Mouse (Mus musculus): ENCODE measurements around the gene Suz12. TPM values are rescaled to one million over a fixed set of nuclear protein-coding genes. Genes with fewer than 3 reads are reported as not detected.

Gene Suz12
- polyA plus RNA-seq, 1 experiment from 2014 or later, result 19.7 TPM

DNA sequence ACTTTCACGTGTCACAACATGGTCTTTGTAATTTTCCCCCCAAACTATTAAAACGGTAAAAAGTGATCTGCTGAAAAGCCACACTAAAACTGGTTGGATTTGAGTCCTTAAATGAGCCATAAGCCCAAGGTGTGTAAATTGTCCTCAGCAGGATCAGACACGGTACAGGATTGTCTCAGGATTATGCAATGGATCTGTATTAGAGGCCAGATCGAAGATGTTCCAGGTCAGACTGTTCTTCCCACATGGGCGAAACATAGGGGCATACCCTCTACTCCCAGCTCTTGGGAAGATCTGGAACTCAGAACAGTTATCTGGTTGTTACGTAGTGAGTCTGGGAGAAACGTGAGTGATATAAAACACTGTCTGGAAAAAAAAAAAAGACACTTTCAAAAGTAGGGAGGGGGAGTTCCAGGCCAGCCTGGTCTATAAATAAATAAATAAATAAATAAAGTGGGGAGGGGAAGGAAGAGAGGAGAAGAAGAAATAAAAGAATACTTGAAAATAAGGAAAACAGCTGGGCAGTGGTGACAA lies 88.9 kb downstream of the Suz12 start:
- no peak overlapping the region for H3K4me3 ChIP-seq
- no peaks in the 10 kb centered on the region for H3K27me3 ChIP-seq (ENCODE audit: low read depth, poor library complexity, severe bottlenecking)
- H3K4me1 ChIP-seq, result peaks cover 19% of the 10 kb centered on the region
- WGBS, result 82% methylated on average over 7 of the region's 7 CpGs
- H3K36me3 ChIP-seq, result peaks cover 10% of the 10 kb centered on the region; the same call in 1 of the 2 replicates
- 0 out of 2 replicates have a peak, but pooled peaks cover 3% of the 10 kb centered on the region for H3K9me3 ChIP-seq (replicated peaks)
- no peak for DNase-seq (ENCODE audit: low spot score)
- no peak overlapping the region; the same call in 1 of the 2 replicates for H3K27ac ChIP-seq (replicated peaks)

Other genes with a start within 250 kb of the Suz12 start
- 64.5 and 66.8 TPM in 2 replicates for gene Utp6, start 30.7 kb upstream of the Suz12 start, polyA plus RNA-seq (2016; fragmentation: Nextera tagmentation; extraction: Ambion mirVana)
- 28.2 and 30.6 TPM in 2 replicates for gene Crlf3, start 87.9 kb downstream of the Suz12 start, polyA plus RNA-seq (2016; fragmentation: Nextera tagmentation; extraction: Ambion mirVana)
- gene Atad5, start 96.3 kb downstream of the Suz12 start, polyA plus RNA-seq (2016; fragmentation: Nextera tagmentation; extraction: Ambion mirVana), result 17.4 and 17.9 TPM in 2 replicates
- 39.8 and 40.7 TPM in 2 replicates for gene Tefm, start 149.1 kb downstream of the Suz12 start, polyA plus RNA-seq (2016; fragmentation: Nextera tagmentation; extraction: Ambion mirVana)
- 0.77 and 1.9 TPM in 2 replicates for gene Adap2, start 161.0 kb downstream of the Suz12 start, polyA plus RNA-seq (2016; fragmentation: Nextera tagmentation; extraction: Ambion mirVana)
- 3.8 and 5.0 TPM in 2 replicates for gene Rnf135, start 190.7 kb downstream of the Suz12 start, polyA plus RNA-seq (2016; fragmentation: Nextera tagmentation; extraction: Ambion mirVana)
- gene Rhot1, start 215.9 kb downstream of the Suz12 start, polyA plus RNA-seq (2016; fragmentation: Nextera tagmentation; extraction: Ambion mirVana), result 56.2 and 56.9 TPM in 2 replicates

All from midbrain, embryonic 10.5 days (tissue).